Mouse (Mus musculus) ES-E14 (cell line): ENCODE measurements around the gene Thap11. TPM values are rescaled to one million over a fixed set of nuclear protein-coding genes. Genes with fewer than 3 reads are reported as not detected.

Experiments used
- DNase-seq: peaks from one replicate; pipeline ENCODE4 v3.0.0-alpha.2; 2013; ENCODE audit warnings: low read depth, low spot score
- H3K27ac ChIP-seq: 2 replicates; pipeline ENCODE4 v1.5.1; 2012; ENCODE audit warnings: low read depth, mild to moderate bottlenecking, low read length, moderate library complexity, mixed read lengths; ENCODE audit not compliant: poor library complexity, insufficient read depth, severe bottlenecking
- H3K36me3 ChIP-seq: 2 replicates; pipeline ENCODE4 v1.6.1; 2012; ENCODE audit warnings: mild to moderate bottlenecking, low read length, moderate library complexity, mixed read lengths; ENCODE audit not compliant: control insufficient read depth, poor library complexity, insufficient read depth, severe bottlenecking
- H3K4me1 ChIP-seq, 2 experiments: fragments of 150-350 bp in 1 of 2; sonication (generic) in 1 of 2; 2 replicates each; pipeline ENCODE4 v1.6.1; 2012; ENCODE audit warnings: low read length in 2 of 2, mild to moderate bottlenecking in 1 of 2, mixed read lengths in 1 of 2; ENCODE audit not compliant: control insufficient read depth in 2 of 2, insufficient read depth in 2 of 2, poor library complexity in 1 of 2
- H3K4me3 ChIP-seq, 2 experiments: fragments of 150-350 bp in 1 of 2; sonication (generic) in 1 of 2; 2 replicates each; pipeline ENCODE4 v1.5.1; 2012; ENCODE audit warnings: low read length in 2 of 2, low read depth in 1 of 2, mild to moderate bottlenecking in 1 of 2, mixed read lengths in 1 of 2; ENCODE audit not compliant: insufficient read depth in 1 of 2, poor library complexity in 1 of 2, severe bottlenecking in 1 of 2
- H3K9ac ChIP-seq: 2 replicates; pipeline ENCODE4 v1.6.1; 2012; ENCODE audit warnings: low read depth, mild to moderate bottlenecking, low read length, mixed read lengths; ENCODE audit not compliant: poor library complexity, insufficient read depth, severe bottlenecking
- H3K9me3 ChIP-seq: fragments of 150-350 bp; sonication (generic); 2 replicates; pipeline ENCODE4 v1.6.1; 2012; ENCODE audit warnings: low read depth, mild to moderate bottlenecking, low read length; ENCODE audit not compliant: control insufficient read depth, insufficient read depth
- CHD2 ChIP-seq: IDR thresholded peaks from 2 replicates; pipeline ENCODE4 v1.6.1; 2014; ENCODE audit warnings: mild to moderate bottlenecking, low read depth, low read length, inconsistent platforms
- HCFC1 ChIP-seq: IDR thresholded peaks from 2 replicates; pipeline ENCODE4 v1.6.1; 2012; ENCODE audit warnings: low read length, inconsistent platforms, borderline replicate concordance; ENCODE audit not compliant: insufficient read depth
- MAFK ChIP-seq: IDR thresholded peaks from 2 replicates; pipeline ENCODE4 v1.6.1; 2014; ENCODE audit warnings: mild to moderate bottlenecking, low read depth, low read length, inconsistent platforms; ENCODE audit not compliant: insufficient read depth
- ZC3H11A ChIP-seq: IDR thresholded peaks from 2 replicates; pipeline ENCODE4 v1.6.1; 2012; ENCODE audit warnings: low read depth, mild to moderate bottlenecking, inconsistent platforms, low read length, borderline replicate concordance
- ZNF384 ChIP-seq: IDR thresholded peaks from 2 replicates; pipeline ENCODE4 v1.6.1; 2012; ENCODE audit warnings: low read depth, low read length, inconsistent platforms
- in situ Hi-C, 2 experiments: fragments of 600-800 bp; cut with MboI; formaldehyde crosslinking; loops; one replicate each; pipeline ENCODE4 v1.15.1; 2025; ENCODE audit warnings: low sequenced_read_pairs in 2 of 2, inconsistent platforms in 1 of 2; ENCODE audit not compliant: unreplicated experiment in 2 of 2
- total RNA-seq: library from RNA; depleted of rRNA; stranded (reverse); fragments of 300-350 nt; gene quantifications from 2 replicates; pipeline ENCODE4 v1.2.3, GENCODE M21; 2012

Thap11 gene
- total RNA-seq, 1 experiment: 52.5 TPM

DNA sequence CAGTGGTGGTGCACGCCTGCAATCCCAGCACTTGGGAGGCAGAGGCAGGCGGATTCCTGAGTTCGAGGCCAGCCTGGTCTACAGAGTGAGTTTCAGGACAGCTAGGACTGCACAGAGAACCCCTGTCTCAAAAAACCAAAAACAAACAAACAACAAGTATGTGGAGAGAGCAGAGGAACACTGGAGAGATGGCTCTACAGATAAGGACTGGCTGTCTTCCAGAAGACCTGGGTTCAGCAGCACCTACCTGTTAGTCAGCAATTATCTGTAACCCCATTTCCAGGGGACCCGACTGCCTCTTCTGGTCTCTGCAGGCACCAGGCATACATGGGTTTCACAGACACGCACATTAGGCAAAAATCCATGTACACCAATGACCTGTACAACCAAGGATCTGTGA lies 15.7 kb upstream of the Thap11 start:
- Histone ChIP-seq H3K9ac (no peak overlapping the region), H3K4me1 (no peaks in the 10 kb centered on the region), H3K9me3 (no peaks in the 10 kb centered on the region), H3K36me3 (peaks cover 6% of the 10 kb centered on the region), H3K4me3 (no peak overlapping the region), H3K27ac (no peak overlapping the region)
- TF ChIP-seq ZC3H11A (no peak), HCFC1 (no peak), MAFK (no peak), CHD2 (no peak), ZNF384 (no peak)
- in situ Hi-C loops: no loop called here
- no peak for DNase-seq

DNA sequence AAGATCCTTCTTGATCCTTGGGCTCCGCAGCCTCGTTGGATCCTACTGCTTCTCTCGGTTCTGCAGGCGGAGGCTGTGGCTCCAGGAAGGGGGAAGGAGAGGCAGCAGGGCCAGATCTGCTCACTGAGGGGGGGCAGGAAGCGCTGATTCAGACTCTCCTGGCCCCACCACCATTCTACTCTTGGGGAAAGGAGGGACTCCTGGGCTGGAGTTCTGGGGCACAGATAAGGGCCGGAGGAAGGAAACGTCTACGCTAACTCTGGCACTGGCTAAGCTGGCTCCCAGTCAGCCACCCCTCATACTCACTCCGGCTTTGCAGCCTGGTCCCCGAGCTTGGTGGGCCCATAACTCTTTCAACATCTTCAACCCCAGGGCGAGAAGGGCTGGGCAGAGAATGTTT lies 8.3 kb upstream of the Thap11 start:
- in situ Hi-C loops: no loop called here
- no peak for TF ChIP-seq ZC3H11A
- TF ChIP-seq HCFC1: no peak
- peaks cover 52% of the 10 kb centered on the region for H3K36me3 ChIP-seq

DNA sequence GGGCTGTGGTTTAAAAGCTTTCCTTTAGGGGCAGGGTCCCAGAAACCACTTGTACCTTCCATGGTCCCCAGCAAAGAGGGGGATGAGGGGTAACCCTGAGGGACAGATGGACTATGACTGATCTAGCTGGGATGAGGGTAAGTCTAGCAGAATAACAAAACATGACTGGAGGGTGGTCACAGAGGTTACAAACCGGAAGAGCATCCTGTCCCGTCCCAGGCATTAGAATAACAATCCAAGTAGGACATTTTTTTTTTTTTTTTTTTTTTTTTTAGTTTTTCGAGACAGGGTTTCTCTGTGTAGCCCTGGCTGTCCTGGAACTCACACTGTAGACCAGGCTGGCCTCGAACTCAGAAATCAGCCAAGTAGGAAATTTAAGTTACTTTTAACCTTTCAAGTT lies 4.9 kb upstream of the Thap11 start:
- Histone ChIP-seq H3K9me3 (no peaks in the 10 kb centered on the region), H3K4me3 (peak overlapping the region; percentile 45 to 89; a peak in 3 of 4 replicates), H3K27ac (no peak overlapping the region), H3K36me3 (peaks cover 38% of the 10 kb centered on the region), H3K4me1 (peaks cover 2 to 6% of the 10 kb centered on the region in 2 experiments; a peak in 1 of 4 replicates), H3K9ac (peak overlapping the region; percentile 56; the same call in 1 of the 2 replicates)
- DNase-seq: no peak
- in situ Hi-C loops: no loop called here
- TF ChIP-seq HCFC1 (no peak), ZNF384 (peak; percentile 85)

More for the DNA sequence above, 8.3 kb upstream of the Thap11 start:
- Histone ChIP-seq H3K9me3 (no peaks in the 10 kb centered on the region), H3K4me1 (peaks cover 2 to 6% of the 10 kb centered on the region in 2 experiments; a peak in 1 of 4 replicates), H3K9ac (no peak overlapping the region), H3K4me3 (no peak overlapping the region), H3K27ac (no peak overlapping the region)
- DNase-seq: no peak

DNA sequence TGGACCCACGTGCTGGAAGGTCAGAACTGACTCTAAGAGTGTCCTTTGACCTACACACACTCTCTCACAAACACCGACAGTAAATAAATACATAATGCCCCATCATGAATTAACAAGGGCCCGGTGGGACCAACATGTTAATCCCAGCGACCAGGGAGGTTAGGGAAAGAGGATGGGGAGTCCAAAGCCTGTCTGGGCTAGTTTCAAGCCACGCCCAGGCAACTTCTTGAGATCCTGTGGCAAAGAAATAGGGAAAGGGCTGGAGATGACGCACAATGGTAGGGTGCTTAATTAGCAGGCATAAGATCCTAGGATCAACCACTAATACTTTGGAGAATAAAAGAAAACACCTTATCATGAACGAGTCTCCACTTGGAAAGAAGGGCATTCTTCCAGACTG lies 4.3 kb upstream of the Thap11 start:
- no peak for TF ChIP-seq HCFC1
- TF ChIP-seq ZC3H11A: no peak
- TF ChIP-seq ZNF384: no peak
- no peak for TF ChIP-seq CHD2
- no peak for TF ChIP-seq MAFK
- 0 out of 2 replicates have a peak overlapping the region, but pooled peaks have one; percentile 23 for H3K27ac ChIP-seq
- H3K9ac ChIP-seq: peak overlapping the region; percentile 56
- in situ Hi-C loops: no loop called here
- H3K36me3 ChIP-seq: peaks cover 33% of the 10 kb centered on the region
- no peak for DNase-seq
- H3K4me1 ChIP-seq: peaks cover 2 to 6% of the 10 kb centered on the region in 2 experiments; a peak in 1 of 4 replicates
- peak overlapping the region; percentile 45 to 89 for H3K4me3 ChIP-seq
- H3K9me3 ChIP-seq: no peaks in the 10 kb centered on the region

DNA sequence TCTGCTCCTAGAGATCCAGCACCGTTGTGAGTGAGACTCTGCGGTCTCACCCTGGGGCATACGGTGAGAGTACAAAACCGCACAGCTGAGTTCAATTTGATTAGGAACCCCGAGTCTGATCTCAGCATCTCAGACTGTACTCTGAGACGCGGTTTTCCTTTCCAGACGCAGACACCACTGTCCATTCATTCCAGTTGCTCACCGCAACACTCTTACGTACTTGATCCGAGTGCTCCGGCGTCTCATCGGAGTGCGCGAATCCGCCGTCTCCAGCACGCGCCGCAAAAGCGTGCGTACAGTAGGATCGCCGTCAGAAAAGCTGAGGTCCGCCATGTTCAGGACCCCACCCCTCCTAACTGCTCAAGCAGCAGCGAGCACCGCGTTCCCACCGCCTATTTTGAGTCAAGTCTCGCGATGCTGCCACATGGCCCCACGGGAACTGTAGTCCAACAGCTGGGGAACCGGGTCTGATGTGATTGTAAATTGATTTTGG lies 3.2 kb upstream of the Thap11 start:
- TF ChIP-seq ZNF384: peak; percentile 22; the same call in 1 of the 2 replicates
- TF ChIP-seq CHD2: peak; percentile 100
- TF ChIP-seq MAFK: no peak
- peak; percentile 98 for TF ChIP-seq HCFC1
- TF ChIP-seq ZC3H11A: no peak
- in situ Hi-C loops: no loop called here
- Histone ChIP-seq H3K4me3 (peak overlapping the region; percentile 81 to 89), H3K36me3 (peaks cover 24% of the 10 kb centered on the region), H3K4me1 (peaks cover 4 to 13% of the 10 kb centered on the region in 2 experiments; a peak in 3 of 4 replicates), H3K9ac (peak overlapping the region; percentile 88), H3K9me3 (no peaks in the 10 kb centered on the region), H3K27ac (peak overlapping the region; percentile 28)
- DNase-seq: peak; percentile 90
